Mouse (Mus musculus) kidney, adult 2 months (tissue): Measurements from ENCODE around the gene Chst11.

Experiments used
- CTCF ChIP-seq: fragments of 200-500 bp; conservative IDR thresholded peaks from 2 replicates; pipeline ENCODE4 v1.5.1; 2011; ENCODE audit warnings: low read depth, mild to moderate bottlenecking, control low read depth, low read length, moderate library complexity, mixed read lengths; ENCODE audit not compliant: insufficient read depth, insufficient read length
- POLR2A ChIP-seq: fragments of 200-500 bp; IDR thresholded peaks from one replicate; pipeline ENCODE4 v1.6.1; 2011; ENCODE audit warnings: low read depth, low read length, control low read depth

DNA sequence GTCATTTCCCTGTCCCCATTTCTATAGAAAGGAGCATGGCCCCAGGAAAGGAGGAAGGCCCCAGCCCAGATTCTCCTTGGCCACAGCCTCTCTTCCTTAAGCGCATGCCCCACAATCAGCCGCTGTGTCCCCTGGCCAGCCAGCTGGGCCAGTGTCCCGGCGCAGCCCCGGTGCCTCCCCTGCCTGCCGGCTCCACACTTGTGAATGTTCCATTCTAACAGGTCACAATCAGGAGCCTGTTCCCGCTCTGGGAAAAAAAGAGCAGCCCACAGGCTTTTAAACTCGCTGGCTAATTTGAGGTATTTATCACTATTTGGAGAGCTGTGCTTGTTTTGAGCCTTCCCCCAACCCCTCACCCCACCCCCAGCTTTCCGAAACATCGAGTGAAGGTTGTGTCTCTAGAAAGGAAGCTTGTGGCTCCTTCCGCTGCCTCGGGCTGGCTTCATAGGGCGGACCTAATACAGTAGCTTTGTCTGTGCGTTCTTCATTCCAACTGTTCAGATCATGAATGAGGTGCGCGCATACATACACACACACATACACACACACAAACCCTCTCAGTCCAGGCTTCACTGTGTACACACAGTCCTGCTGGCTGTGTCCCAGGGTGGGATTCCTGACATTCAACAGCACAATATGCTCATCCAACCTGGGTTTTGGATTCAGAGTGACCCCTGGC, 155.1 kb downstream of the Chst11 start:
- no peak for TF ChIP-seq CTCF
- no peak for TF ChIP-seq POLR2A
